Mouse (Mus musculus) kidney, postnatal 0 days (tissue): Measurements from ENCODE around the gene Plpp3. TPM values are rescaled to one million over a fixed set of nuclear protein-coding genes. Genes with fewer than 3 reads are reported as not detected.

ENCODE experiments used
- ATAC-seq: fragments of 200-750 bp; cut with Nextera tagmentation; replicated peaks from 2 replicates; pipeline ENCODE4 v1.8.0; 2017; ENCODE audit warnings: low read depth, moderate number of reproducible peaks, moderate TSS enrichment, moderate library complexity; ENCODE audit not compliant: low FRiP score
- DNase-seq: peaks from one replicate; pipeline ENCODE4 v3.0.0-alpha.2; 2016; ENCODE audit warnings: low spot score
- H3K27ac ChIP-seq: fragments of 300-500 bp; sonication (generic); 2 replicates; pipeline ENCODE4 v1.5.1; 2014; ENCODE audit warnings: mild to moderate bottlenecking
- H3K27me3 ChIP-seq: fragments of 300-500 bp; sonication (generic); 2 replicates; pipeline ENCODE4 v1.6.1; 2014; ENCODE audit warnings: low read length, mixed read lengths; ENCODE audit not compliant: insufficient read depth
- H3K36me3 ChIP-seq: fragments of 300-500 bp; sonication (generic); 2 replicates; pipeline ENCODE4 v1.6.1; 2014; ENCODE audit warnings: low read length, mixed read lengths; ENCODE audit not compliant: insufficient read depth
- H3K4me1 ChIP-seq: fragments of 300-500 bp; sonication (generic); replicated peaks from 2 replicates; pipeline ENCODE4 v1.6.1; 2014; ENCODE audit warnings: antibody characterized with exemption, low read length, mixed read lengths; ENCODE audit not compliant: insufficient read depth
- H3K4me2 ChIP-seq: fragments of 300-500 bp; sonication (generic); 2 replicates; pipeline ENCODE4 v1.6.1; 2014; ENCODE audit warnings: mild to moderate bottlenecking, low read length, moderate library complexity, mixed read lengths
- H3K4me3 ChIP-seq: fragments of 300-500 bp; sonication (generic); replicated peaks from 2 replicates; pipeline ENCODE4 v1.5.1; 2014; ENCODE audit warnings: low read depth, low read length
- H3K9ac ChIP-seq: fragments of 300-500 bp; sonication (generic); 2 replicates; pipeline ENCODE4 v1.6.1; 2014; ENCODE audit warnings: low read depth, low read length
- H3K9me3 ChIP-seq: fragments of 300-500 bp; sonication (generic); replicated peaks from 2 replicates; pipeline ENCODE4 v1.6.1; 2016; ENCODE audit warnings: low read length, inconsistent platforms, mixed read lengths
- CTCF ChIP-seq: IDR thresholded peaks from 2 replicates; pipeline ENCODE4 v1.5.1; 2016; ENCODE audit warnings: antibody characterized with exemption, low read depth, mild to moderate bottlenecking, moderate library complexity
- WGBS: fragments of 180-500 bp; shearing (Covaris S2); extraction: QIAGEN DNeasy Blood & Tissue Kit; methylation state at CpG from one replicate; pipeline ENCODE4 v1.1.7; 2014; 5-methylcytosine and 5-hydroxymethylcytosine counted together
- polyA plus RNA-seq: library from polyadenylated mRNA; unstranded; fragments of >200 nt; fragmentation: Nextera tagmentation; extraction: Ambion mirVana; gene quantifications from 2 replicates; pipeline ENCODE4 v1.2.1, GENCODE M21; 2015

The Plpp3 gene
- polyA plus RNA-seq, 1 experiment from 2014 or later = 77.4 TPM

DNA sequence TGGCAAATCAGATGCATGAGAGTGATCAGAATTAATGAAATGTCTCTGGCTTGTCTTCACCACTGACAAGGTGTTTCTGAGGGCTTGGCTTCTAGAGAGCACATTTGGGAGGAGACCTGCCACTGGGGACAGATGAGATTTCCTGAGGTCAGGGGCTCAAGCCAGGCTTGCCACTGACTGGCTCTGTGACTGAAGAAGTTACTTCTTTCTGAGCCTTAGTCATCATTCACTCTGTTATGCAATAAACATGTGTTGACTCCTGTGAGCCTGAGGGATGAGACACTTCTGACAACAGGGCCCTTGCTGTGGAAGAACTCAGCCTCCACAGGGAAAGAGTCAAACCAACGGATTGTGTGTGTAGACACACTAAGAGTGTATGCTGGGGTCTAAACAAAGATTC is 91.0 kb downstream of the Plpp3 start:
- DNase-seq = no peak

DNA sequence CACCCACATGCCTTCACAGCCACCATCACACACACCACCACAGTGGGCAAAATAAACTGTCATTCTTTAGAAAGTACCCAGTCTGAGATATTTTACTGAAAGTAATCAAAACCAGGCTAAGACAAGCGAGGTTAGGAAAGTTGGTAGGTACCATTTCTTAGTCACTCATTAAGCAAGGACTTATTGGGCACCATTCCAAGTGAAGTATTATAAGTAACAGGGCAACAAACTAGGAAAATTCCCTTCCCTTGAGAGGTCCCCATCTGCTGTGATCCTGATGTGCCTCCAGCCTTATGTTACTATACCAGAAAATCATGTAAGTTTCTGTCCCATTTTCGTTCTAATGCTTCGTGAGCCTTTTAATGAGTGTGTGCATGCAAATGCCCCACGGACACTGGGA is 92.1 kb downstream of the Plpp3 start:
- Histone ChIP-seq H3K4me1 (peaks cover 19% of the 10 kb centered on the region), H3K4me2 (no peak overlapping the region), H3K27ac (0 out of 2 replicates have a peak overlapping the region, but pooled peaks have one; percentile 15), H3K27me3 (no peaks in the 10 kb centered on the region), H3K4me3 (no peak overlapping the region), H3K9ac (no peak overlapping the region), H3K36me3 (no peaks in the 10 kb centered on the region), H3K9me3 (no peaks in the 10 kb centered on the region)
- no peak for ATAC-seq
- WGBS = 74% methylated on average over 4 of the region's 4 CpGs
- DNase-seq = peak; percentile 27
- no peak for TF ChIP-seq CTCF

More for the DNA sequence above, 91.0 kb downstream of the Plpp3 start:
- WGBS = 76% methylated on average over 1 of the region's 1 CpGs
- no peaks in the 10 kb centered on the region for H3K36me3 ChIP-seq
- no peak for ATAC-seq
- no peak overlapping the region for H3K4me3 ChIP-seq
- no peak overlapping the region for H3K4me2 ChIP-seq
- peaks cover 11% of the 10 kb centered on the region for H3K4me1 ChIP-seq
- TF ChIP-seq CTCF = no peak
- no peaks in the 10 kb centered on the region for H3K9me3 ChIP-seq
- no peak overlapping the region for H3K9ac ChIP-seq
- no peak overlapping the region for H3K27ac ChIP-seq
- H3K27me3 ChIP-seq = no peaks in the 10 kb centered on the region

DNA sequence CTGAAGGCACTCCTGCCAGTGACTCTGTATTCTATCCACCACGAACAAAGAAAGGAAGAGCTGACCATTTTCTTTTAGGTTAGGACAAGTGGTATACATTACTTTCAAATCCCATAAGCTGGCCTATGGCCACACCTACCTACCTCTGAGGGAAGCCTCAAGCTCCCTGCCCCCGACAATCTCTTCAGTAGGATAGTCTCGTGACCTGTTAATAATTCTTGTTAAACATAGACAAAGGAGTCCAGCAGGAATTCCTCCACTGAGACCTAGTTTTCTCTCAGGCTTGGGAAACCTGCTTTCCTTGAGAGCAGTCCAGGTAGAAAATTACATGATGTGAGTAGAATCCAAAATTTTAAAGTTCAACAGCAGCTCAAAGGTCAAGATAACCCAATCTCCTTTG is 93.8 kb downstream of the Plpp3 start:
- Histone ChIP-seq H3K27me3 (no peaks in the 10 kb centered on the region), H3K4me3 (no peak overlapping the region), H3K9ac (no peak overlapping the region), H3K9me3 (no peaks in the 10 kb centered on the region), H3K4me2 (no peak overlapping the region), H3K27ac (no peak overlapping the region), H3K36me3 (no peaks in the 10 kb centered on the region), H3K4me1 (peaks cover 15% of the 10 kb centered on the region)
- 60% methylated on average over 3 of the region's 3 CpGs for WGBS
- DNase-seq (peak; percentile 28), ATAC-seq (no peak)
- TF ChIP-seq CTCF = no peak

DNA sequence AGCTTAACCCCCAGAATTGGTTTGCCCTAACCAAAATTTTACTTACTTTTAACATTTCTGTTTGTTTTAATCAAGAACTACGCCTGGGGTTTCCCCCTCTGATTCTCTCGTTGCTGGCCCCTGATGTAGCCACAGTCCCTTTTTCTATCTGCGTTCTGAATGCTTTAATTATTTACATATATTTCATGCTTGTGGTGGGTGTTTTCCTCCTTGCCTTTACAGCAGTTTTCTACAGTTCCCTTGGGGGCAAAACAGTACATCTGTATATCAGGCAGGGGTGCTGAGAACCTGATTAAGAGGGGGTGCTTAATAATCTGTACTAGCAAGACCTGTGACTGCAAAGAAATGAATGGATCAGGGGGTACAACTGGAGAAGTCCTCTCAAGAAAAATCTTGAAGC is 94.9 kb downstream of the Plpp3 start:
- Histone ChIP-seq H3K4me3 (no peak overlapping the region), H3K4me1 (peaks cover 15% of the 10 kb centered on the region), H3K9ac (no peak overlapping the region), H3K36me3 (no peaks in the 10 kb centered on the region), H3K4me2 (no peak overlapping the region), H3K9me3 (no peaks in the 10 kb centered on the region), H3K27ac (no peak overlapping the region), H3K27me3 (no peaks in the 10 kb centered on the region)
- 73% methylated on average over 3 of the region's 3 CpGs for WGBS
- DNase-seq = no peak
- no peak for TF ChIP-seq CTCF
- no peak for ATAC-seq

DNA sequence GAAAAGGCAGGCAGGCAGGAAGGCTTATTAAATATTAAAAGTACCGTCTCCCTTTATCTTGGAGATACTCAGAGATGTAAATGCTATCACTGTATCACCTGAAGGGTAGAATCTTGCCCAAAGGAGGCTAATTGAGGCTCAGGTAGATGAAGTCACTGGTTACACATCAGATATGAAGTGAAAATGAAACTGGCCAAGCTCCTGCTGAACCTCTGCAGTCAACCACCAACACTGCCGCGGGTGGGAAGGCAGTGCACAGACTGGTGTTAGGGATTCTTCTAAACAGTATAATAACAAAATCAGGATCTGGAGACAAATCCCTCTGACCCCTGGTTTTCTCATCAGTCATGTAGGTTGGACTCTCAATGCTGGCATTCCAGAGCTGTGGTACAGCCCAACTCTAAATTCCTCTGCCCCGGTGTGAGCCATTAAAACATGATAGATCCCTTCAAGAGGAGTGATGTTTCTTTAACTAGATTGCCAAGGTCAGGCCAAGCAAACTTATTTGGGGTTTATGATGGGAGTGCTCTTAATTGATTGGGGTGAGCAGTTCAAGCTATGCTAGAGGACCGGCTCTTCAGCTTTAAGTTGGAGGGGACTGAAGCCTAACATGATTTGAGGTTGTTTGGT is 95.5 kb downstream of the Plpp3 start:
- ATAC-seq (no peak), DNase-seq (peak; percentile 43)
- H3K27me3 ChIP-seq = no peaks in the 10 kb centered on the region
- H3K36me3 ChIP-seq = no peaks in the 10 kb centered on the region
- H3K4me3 ChIP-seq = no peak overlapping the region
- H3K27ac ChIP-seq = no peak overlapping the region
- no peaks in the 10 kb centered on the region for H3K9me3 ChIP-seq
- WGBS = 44% methylated on average over 5 of the region's 5 CpGs
- H3K4me2 ChIP-seq = no peak overlapping the region
- H3K4me1 ChIP-seq = peaks cover 15% of the 10 kb centered on the region
- no peak overlapping the region for H3K9ac ChIP-seq
- no peak for TF ChIP-seq CTCF

DNA sequence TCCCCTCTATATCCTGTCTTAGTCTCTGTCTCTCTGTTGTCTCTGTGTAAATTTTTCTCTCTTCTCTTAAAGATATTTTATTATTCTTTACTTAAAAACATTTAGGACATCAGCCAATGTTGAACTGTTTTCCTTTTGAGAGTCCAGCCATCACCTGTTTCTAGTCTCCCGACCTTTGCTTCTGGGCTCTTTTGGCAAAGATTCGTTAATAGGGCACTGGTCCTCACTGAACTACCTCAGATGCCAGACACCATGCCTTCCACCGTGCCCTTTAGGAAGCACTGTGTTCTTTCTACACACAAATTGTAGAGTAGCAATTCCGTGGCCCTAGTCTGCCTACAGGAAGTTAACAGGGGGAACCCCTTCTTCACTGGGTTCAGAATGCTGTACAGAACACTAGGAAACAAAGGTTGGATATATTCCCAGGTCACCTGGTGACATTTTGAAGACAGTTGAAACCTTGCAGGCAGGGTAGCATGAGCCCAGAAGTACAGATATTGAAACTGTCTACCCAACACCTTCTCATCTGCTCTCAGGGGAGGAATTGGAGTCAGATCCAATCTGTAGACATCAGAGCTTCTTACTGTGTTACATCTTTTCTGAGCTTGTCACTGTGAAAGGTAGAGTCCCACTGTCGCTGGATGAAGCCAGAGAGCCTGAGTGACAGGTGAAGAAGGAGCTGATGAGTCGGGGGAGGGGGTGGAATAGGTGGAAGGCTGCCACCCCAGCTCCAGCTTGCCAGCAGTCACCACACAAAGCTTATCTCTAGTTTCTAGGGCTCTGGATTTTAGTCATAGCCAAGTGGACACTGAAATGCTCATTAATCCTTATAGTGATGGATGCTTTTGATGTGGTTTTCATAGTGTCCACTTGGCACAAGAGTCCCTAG is 96.5 kb downstream of the Plpp3 start:
- WGBS = 64% methylated on average over 6 of the region's 6 CpGs
- Histone ChIP-seq H3K27ac (no peak overlapping the region), H3K4me1 (peaks cover 15% of the 10 kb centered on the region), H3K4me2 (no peak overlapping the region), H3K9me3 (no peaks in the 10 kb centered on the region), H3K9ac (no peak overlapping the region), H3K36me3 (no peaks in the 10 kb centered on the region), H3K27me3 (no peaks in the 10 kb centered on the region), H3K4me3 (no peak overlapping the region)
- DNase-seq (no peak), ATAC-seq (no peak)
- no peak for TF ChIP-seq CTCF
